In the genomic region with DNA sequence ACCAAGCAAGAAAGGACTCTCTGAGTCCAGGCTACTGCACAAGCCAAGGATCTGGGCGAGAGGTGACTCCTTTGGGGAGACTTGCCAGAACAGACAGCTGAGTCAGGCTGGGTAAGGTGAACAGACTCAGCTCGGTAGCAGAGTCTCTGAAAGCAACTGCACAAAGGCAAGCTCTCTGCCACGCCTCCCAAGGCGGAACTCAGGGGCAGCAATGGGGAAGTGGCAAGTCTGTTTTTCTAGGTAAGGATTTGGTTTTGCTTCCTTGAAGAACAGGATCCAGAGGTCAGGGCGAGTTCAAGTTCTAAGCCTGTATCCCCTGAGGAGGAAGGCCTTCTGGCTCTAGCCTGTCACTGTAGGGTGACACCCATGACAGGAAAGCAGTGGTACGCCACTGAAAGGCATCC, we compare ENCODE assay signal across 14 mouse cellular contexts. TPM values are rescaled to one million over a fixed set of nuclear protein-coding genes. Genes with fewer than 3 reads are reported as not detected.
DNase-seq lines count a peak whose midpoint lies in the region; ATAC-seq lines count a peak whose summit lies in the region.
"Had no signal": no experiment of that assay in that cellular context is flagged by ENCODE, and none has a peak within 500 bp of the region (broad histone marks: within the 10 kb centered on the region; RNA-seq: fewer than 3 reads in every experiment).

No protein-coding gene starts in this region.

- no peak overlapping the region for H3K9ac ChIP-seq in stomach, embryonic 14.5 days (replicated peaks; ENCODE audit: low read depth, low read length)
- no peak overlapping the region for H3K9ac ChIP-seq in hindbrain, embryonic 11.5 days (ENCODE audit: low read depth, low read length)
- H3K9ac ChIP-seq: hindbrain, embryonic 13.5 days; lung, embryonic 15.5 days had no signal

- no peaks in the 10 kb centered on the region for H3K27me3 ChIP-seq in stomach, embryonic 14.5 days (ENCODE audit: control insufficient read depth, insufficient read depth, low read length)
- no peaks in the 10 kb centered on the region for H3K27me3 ChIP-seq in hindbrain, embryonic 11.5 days (ENCODE audit: control insufficient read depth, insufficient read depth, low read length)
- H3K27me3 ChIP-seq: hindbrain, embryonic 13.5 days; lung, embryonic 15.5 days had no signal

- no peaks in the 10 kb centered on the region for H3K4me1 ChIP-seq in stomach, embryonic 14.5 days (ENCODE audit: control insufficient read depth, insufficient read depth, low read length)
- H3K4me1 ChIP-seq in hindbrain, embryonic 11.5 days (replicated peaks; ENCODE audit: control insufficient read depth, insufficient read depth, low read length) = no peaks in the 10 kb centered on the region
- H3K4me1 ChIP-seq: forebrain, embryonic 10.5 days; hindbrain, embryonic 13.5 days; lung, embryonic 15.5 days had no signal

- ATAC-seq in stomach, embryonic 14.5 days (ENCODE audit: insufficient number of reproducible peaks, insufficient read depth, low FRiP score, low read depth) = peak; percentile 51; the same call in 1 of the 2 replicates
- no peak for ATAC-seq in hindbrain, embryonic 11.5 days (ENCODE audit: low FRiP score)

- no peaks in the 10 kb centered on the region for H3K9me3 ChIP-seq in stomach, embryonic 14.5 days (ENCODE audit: control insufficient read depth, low read depth, low read length)
- H3K9me3 ChIP-seq in hindbrain, embryonic 11.5 days (ENCODE audit: control insufficient read depth, low read length) = no peaks in the 10 kb centered on the region
- H3K9me3 ChIP-seq: hindbrain, embryonic 13.5 days; lung, embryonic 15.5 days had no signal

- DNase-seq in lung, adult 18-20 months = peak; percentile 51 to 62
- DNase-seq in lung, postnatal 14 days = no peak
- DNase-seq in c-Kit-positive CD71-negative TER-119-negative erythroid progenitor cells, embryonic 14.5 days (ENCODE audit: low read depth) = peak; percentile 44
- peak; percentile 87 for DNase-seq in large intestine, adult 2 months (ENCODE audit: low read depth, low spot score)
- no peak for DNase-seq in layer of hippocampus, postnatal 25 days (ENCODE audit: extremely low spot score in 1 of 2, low spot score in 1 of 2)
- DNase-seq in hindbrain, embryonic 11.5 days (ENCODE audit: low spot score) = no peak
- DNase-seq: adrenal gland, postnatal 25 days; right cerebral cortex, postnatal 25 days; thymus, postnatal 14 days had no signal

- H3K27ac ChIP-seq in stomach, embryonic 14.5 days (ENCODE audit: low read length) = no peak overlapping the region
- H3K27ac ChIP-seq in hindbrain, embryonic 11.5 days (ENCODE audit: low read depth, low read length) = no peak overlapping the region
- H3K27ac ChIP-seq: forebrain, embryonic 10.5 days; hindbrain, embryonic 13.5 days; lung, embryonic 15.5 days had no signal

- H3K4me3 ChIP-seq in stomach, embryonic 14.5 days (ENCODE audit: low read depth, low read length) = no peak overlapping the region
- H3K4me3 ChIP-seq in hindbrain, embryonic 11.5 days (ENCODE audit: low read depth, low read length) = no peak overlapping the region
- H3K4me3 ChIP-seq: forebrain, embryonic 10.5 days; hindbrain, embryonic 13.5 days; lung, embryonic 15.5 days; myocyte had no signal

- no peak overlapping the region for H3K4me2 ChIP-seq in stomach, embryonic 14.5 days (replicated peaks; ENCODE audit: low read depth, low read length)
- H3K4me2 ChIP-seq in hindbrain, embryonic 11.5 days (replicated peaks; ENCODE audit: low read depth, low read length) = no peak overlapping the region
- H3K4me2 ChIP-seq: hindbrain, embryonic 13.5 days; lung, embryonic 15.5 days had no signal

- 16% methylated on average over 6 of the region's 6 CpGs for WGBS in large intestine, adult 2 months
- WGBS in stomach, embryonic 14.5 days = 68% methylated on average over 6 of the region's 6 CpGs
- 76% methylated on average over 6 of the region's 6 CpGs for WGBS in hindbrain, embryonic 11.5 days

- H3K36me3 ChIP-seq in stomach, embryonic 14.5 days (ENCODE audit: control insufficient read depth, insufficient read depth, low read length) = peaks cover 40% of the 10 kb centered on the region
- H3K36me3 ChIP-seq in hindbrain, embryonic 11.5 days (ENCODE audit: control insufficient read depth, insufficient read depth, low read length) = peaks cover 13% of the 10 kb centered on the region; the same call in 1 of the 2 replicates

RNA-seq across cellular contexts. Expression of a gene that starts 9.1 kb away (rescaled TPM):
- 2,194 and 2,281 TPM in 2 replicates for polyA plus RNA-seq in large intestine, adult 2 months (2012; rRNA removed)
- polyA plus RNA-seq in stomach, embryonic 14.5 days (2014; fragmentation: Nextera tagmentation; extraction: Ambion mirVana) = 1,044 and 1,144 TPM in 2 replicates
- 1,000 to 10,000 TPM; 1,060 to 1,153 TPM for total RNA-seq in layer of hippocampus, postnatal 25 days (2021)
- 762 and 780 TPM in 2 replicates for polyA plus RNA-seq in hindbrain, embryonic 11.5 days (2014; fragmentation: Nextera tagmentation; extraction: Ambion mirVana)

RNA-seq across cellular contexts. Expression of a gene that starts 14.5 kb away (rescaled TPM):
- polyA plus RNA-seq in large intestine, adult 2 months (2012; rRNA removed) = 24.2 and 24.8 TPM in 2 replicates
- 59.4 and 59.6 TPM in 2 replicates for polyA plus RNA-seq in stomach, embryonic 14.5 days (2014; fragmentation: Nextera tagmentation; extraction: Ambion mirVana)
- 10 to 100 TPM; 24.6 to 34.6 TPM for total RNA-seq in layer of hippocampus, postnatal 25 days (2021)
- polyA plus RNA-seq in hindbrain, embryonic 11.5 days (2014; fragmentation: Nextera tagmentation; extraction: Ambion mirVana) = 79.9 and 87.6 TPM in 2 replicates

RNA-seq across cellular contexts. Expression of a gene that starts 20.4 kb away (rescaled TPM):
- polyA plus RNA-seq in large intestine, adult 2 months (2012; rRNA removed) = 117 and 118 TPM in 2 replicates
- polyA plus RNA-seq in stomach, embryonic 14.5 days (2014; fragmentation: Nextera tagmentation; extraction: Ambion mirVana) = 222 and 238 TPM in 2 replicates
- 100 to 1,000 TPM; 291 to 300 TPM for total RNA-seq in layer of hippocampus, postnatal 25 days (2021)
- 246 and 250 TPM in 2 replicates for polyA plus RNA-seq in hindbrain, embryonic 11.5 days (2014; fragmentation: Nextera tagmentation; extraction: Ambion mirVana)

RNA-seq across cellular contexts. Expression of a gene that starts 40.6 kb away (rescaled TPM):
- polyA plus RNA-seq in large intestine, adult 2 months (2012; rRNA removed) = 2.1 and 2.5 TPM in 2 replicates
- polyA plus RNA-seq in stomach, embryonic 14.5 days (2014; fragmentation: Nextera tagmentation; extraction: Ambion mirVana) = 8.4 and 10.2 TPM in 2 replicates
- total RNA-seq in layer of hippocampus, postnatal 25 days (2021) = 10 to 100 TPM; 17.4 to 20.0 TPM
- polyA plus RNA-seq in hindbrain, embryonic 11.5 days (2014; fragmentation: Nextera tagmentation; extraction: Ambion mirVana) = 28.1 and 31.4 TPM in 2 replicates

Comparison
In these comparisons a context has a peak if more than half of its experiments do, and no peak if none do; other contexts are left out.
1. DNase-seq: peak in lung, adult 18-20 months (2 of 2), c-Kit-positive CD71-negative TER-119-negative erythroid progenitor cells, embryonic 14.5 days (single experiment) and large intestine, adult 2 months (single experiment); none in lung, postnatal 14 days (single experiment), layer of hippocampus, postnatal 25 days (0 of 2) and hindbrain, embryonic 11.5 days (single experiment).